Mouse (Mus musculus): ENCODE data around the gene 5730596B20Rik.

5730596B20Rik gene

DNA sequence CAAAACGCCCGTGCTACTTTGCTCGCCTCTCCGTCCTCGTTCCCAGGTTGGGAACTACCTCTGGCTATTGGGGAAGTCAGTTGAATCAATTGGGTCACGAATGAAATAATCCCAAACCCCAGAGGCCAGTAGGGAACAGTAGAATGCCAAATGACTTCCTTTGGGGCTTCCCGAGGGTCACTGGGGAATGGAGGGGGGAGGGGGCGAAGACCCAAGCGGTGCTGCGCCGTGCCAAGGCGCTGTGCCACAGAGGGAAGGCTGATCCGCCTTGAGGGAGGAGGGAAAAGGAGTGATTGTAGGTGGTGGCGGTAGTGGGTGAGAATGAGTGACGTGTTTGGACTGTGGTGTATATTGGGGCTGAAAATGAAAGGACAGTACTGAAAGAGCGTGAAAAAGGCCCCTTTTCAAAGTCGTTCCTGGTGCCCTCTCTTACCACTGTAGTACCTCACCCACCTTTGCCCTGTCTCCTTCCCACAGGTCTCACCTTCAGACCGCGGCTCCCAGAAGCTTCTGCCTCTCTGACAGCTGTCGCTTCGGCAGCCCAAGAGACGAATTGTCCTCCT, 35.3 kb downstream of the 5730596B20Rik start:
- no peak for DNase-seq (ENCODE audit: low spot score)

DNA sequence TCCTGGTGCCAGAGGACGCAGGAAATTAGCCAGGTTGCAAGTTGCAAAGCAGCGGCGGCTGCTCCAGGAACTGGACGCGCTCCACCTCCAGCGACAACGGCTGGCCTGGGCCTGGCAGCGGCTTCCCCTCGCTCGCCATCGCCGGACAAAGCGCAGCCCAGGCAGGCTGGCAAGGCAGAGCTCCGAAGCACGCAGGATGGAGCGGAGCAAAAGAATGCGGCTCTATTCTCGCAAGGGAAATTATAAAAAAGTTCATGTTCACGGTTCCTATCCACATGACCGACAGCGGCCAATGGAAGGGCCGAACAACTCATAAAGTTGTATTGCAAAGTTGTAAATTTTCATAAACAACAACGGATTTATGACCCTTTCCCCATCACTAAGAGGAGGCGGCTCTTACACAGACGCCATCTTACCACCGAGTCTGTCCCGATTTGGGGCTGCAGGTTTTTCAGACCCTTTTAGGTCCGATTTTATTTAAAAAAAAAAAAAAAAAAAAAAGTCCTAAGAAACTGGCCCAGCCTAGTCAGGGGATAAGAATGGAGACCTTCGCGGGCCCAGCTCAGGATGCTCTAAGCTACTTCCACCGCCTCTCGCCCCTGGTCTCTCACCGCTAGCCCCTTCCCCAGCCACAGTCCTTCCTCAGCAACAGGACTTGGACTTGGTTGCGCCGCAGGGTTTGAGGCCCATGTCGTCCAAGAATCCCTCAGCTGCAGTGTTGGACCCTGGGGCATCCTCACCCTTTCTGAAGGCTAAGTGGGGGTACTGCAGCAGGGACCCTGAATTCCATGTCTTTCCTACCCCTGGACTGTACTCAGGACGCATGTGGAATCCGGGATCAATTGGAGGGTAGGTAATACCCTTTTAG, 36.1 kb downstream of the 5730596B20Rik start, which contains the start of the genes Hoxa3 and Gm28308:
Gene Hoxa3, minus strand, starts transcription at position 218 of the 868 bp plus-strand sequence.
Gene Gm28308, minus strand, starts transcription at position 221 of the 868 bp plus-strand sequence.
- no peak for DNase-seq (ENCODE audit: low spot score)

DNA sequence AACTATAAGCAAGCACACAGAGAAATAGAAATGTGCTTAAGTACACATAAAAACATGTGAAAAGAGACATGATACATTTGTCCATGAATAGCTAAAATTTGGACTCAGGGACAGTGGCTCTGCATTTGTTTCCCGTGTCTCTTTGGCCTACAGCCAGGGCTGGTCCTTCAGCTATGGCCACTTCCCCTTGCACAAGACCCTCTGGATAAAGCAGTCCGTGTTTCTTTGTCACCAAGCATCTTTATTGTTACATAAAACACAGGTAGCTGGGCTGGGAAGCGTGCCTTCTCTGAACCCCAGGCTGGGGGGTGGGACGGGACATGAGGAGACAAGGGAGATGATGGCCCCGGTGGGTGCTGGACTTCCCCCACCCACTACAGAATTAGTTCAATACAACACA, 37.0 kb downstream of the 5730596B20Rik start:
- no peak for DNase-seq (ENCODE audit: low spot score)

DNA sequence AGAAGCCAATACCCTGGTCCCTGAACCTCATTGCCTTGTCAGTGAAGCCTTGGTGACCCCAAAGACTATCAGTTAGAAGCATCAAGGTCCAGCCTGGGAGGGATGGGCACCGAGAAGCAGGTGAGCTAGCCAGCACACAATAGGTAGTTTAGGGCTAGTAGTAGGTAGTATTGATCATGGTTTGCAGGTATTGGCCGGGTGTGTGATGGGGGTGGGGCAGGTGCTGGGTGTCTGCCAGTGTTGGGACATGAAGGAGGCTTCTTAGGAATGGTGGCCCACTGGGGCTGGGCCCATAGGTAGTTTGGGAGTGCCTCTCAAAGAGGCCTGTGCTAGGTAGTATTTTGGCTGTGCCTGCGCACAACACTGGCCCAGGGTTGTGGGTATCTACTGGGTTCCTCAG, 37.8 kb downstream of the 5730596B20Rik start:
- DNase-seq (ENCODE audit: low spot score), result no peak

DNA sequence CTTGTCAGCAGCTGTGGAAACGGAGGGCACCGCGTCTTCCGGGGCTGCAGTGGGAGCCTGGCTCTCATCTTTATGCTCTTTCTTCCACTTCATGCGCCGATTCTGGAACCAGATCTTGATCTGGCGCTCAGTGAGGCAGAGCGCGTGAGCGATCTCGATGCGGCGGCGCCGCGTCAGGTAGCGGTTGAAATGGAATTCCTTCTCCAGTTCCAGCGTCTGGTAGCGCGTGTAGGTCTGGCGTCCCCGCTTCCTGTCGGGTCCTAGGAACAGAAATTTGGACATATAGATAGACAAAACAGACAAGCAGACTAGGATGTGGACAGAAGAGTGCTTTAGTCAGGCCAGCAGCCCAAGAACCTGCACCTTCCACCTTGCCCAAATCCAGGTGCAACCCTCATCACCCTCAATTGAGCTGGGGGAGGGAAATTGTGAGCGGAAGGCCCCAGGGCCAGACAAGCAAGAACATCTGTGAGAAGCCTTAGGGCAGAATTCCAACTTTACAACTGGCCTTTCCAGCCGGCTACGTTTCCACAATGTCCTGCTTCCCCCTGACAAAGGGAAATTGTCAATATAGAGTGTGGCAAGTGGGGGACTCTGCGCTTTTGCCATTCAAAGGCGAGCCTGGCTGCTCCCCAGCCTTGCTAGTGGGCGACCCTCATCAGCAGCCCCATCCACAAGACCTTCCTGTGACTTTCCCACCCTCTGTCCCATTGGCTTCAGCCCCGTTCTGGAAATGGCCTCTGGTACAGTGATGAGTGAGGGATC, 38.7 kb downstream of the 5730596B20Rik start:
- no peak for DNase-seq (ENCODE audit: low spot score)

DNA sequence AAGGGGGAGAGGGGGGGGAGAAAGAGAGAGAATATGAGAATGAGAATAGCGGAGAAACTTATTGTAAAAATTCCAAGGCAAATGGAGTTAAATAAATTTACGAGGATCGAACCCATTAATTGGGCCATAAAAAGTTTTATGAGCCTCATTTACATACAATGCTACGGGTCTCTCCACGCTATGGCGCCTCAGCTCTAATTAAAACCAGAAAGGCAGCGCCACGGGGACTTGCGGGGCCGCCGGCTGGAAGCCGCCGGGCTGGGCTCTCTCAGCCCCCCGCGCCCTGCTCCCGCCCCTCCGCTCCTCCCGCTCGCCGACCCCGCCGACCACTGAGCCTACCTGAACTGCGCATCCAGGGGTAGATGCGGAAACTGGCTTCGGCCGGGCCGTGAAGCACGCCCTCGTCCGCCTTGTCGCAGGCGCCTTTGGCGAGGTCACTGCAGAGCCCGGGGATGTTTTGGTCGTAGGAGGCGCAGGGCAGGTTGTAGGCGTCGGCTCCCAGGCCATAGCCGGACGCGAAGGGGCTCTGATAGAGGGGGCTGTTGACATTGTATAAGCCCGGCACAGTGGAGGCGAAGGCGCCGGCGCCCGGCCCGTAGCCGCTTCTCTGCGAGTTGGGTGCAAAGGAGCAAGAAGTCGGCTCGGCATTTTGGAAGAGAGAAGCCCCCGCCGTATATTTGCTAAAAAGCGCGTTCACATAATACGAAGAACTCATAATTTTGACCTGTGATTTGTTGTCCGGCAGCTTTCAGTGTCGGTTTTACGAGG, 39.6 kb downstream of the 5730596B20Rik start:
- DNase-seq (ENCODE audit: low spot score), result peak; percentile 56

DNA sequence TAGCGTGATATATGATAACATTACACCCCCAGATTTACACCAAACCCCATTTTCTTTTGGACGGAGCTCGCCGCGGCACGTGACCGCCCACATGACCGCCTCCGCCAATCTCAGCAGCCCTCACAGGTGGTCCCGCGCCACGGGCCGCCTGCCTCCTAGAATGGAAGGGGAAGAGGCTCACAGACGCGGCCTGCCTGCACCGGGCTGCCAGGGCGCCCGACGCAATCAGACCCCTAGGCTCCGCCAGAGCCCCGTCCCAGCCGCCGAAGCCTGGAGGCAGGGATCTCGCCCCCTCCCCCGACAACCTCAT, 40.1 kb downstream of the 5730596B20Rik start:
- peak; percentile 92 for DNase-seq (ENCODE audit: low spot score)

DNA sequence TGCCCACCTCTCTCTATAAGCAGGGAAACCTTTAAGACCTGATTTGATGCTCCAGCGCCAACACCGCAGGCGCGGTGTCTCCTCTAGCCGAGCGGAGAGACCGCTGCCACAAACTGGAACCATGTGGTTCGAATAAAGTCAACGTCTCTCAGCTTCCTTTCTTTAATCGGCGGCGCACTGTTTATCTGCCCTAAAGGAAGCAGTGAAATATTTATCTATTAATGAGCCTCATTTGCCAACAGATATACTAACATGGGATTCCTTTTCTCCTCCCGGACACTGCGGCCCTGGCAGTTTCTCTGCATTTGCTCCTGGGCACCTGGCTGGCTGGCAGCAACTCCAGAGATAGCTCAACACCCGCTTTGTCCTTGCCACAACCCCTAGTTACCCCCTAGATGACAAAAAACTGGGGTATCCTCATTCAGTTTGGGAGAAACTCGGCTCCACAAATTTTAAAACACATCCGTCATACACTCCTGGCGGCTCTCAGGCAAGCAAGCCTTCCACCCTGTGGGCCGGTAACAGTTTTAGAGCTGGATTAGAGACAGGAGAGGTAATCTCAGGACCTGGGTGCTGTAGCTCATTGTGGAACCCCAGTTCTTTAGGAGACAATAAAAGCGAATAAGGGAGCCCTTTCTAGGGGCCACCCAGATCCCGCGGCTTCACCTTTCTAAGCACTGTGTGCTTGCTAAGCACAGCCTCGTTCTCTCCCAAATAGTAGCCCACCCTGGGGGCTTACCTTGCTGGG, 40.8 kb downstream of the 5730596B20Rik start:
- DNase-seq (ENCODE audit: low spot score), result no peak

DNA sequence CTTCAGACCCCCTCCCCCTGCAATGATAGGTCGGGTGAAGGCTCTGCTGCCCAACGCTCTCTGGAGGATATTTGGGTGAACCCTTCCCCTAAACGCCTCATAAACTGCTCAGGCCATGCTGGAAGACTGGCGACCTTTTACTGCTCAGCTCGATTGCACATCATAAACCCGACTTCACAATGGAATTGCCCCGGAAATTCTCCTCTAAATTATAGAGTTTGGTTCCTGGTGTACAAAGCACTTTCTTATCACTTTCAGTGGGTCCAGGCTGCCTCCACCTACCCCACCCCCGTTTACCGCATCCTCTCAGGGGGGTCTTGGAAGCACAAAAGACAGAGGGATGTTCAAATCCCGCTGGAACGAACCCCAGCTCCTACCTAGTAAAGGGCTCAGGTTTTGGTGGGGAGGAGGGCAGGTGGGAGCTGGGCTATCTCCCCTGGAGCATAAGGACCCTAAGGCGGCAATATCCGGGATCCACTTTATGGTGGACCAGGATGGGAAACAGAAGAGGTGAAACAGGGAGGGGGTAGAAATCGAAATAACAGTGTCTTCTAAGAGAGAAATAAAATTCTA, 41.4 kb downstream of the 5730596B20Rik start:
- DNase-seq (ENCODE audit: low spot score), result peak; percentile 49

DNA sequence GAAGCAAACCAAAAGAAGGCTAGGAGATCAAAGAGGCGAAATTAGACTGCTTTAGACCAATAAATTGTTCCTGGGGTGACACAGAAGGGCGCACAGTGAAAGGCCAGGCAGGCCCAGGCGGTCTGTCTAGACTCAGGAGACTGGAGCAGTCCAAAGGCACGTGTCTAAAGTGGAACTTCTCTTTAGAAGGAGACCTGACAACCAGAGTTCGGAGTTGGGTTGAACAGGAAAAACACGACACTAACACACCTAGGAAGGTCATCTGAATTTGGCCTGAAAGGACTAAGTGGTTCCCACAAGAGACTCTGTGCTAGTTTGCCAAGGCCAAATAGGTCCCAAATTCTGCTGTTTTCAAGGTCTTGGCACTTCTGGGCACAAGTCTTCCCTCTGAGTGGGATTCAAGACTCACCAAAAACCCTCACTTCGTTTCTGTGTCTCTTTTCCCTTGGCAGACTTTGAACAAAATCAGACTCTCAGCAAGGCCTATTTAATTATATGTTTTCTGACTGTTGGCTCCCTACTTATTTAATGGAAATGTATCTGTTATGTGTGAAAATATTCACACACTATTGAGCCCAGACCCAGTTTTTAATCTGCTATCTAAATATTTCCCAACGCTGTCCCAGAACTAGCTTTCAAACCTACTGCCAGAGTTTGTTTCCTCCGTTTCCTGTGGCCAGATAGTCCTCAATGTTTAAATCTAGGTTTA, 42.1 kb downstream of the 5730596B20Rik start:
- peak; percentile 64 for DNase-seq (ENCODE audit: low spot score)

DNA sequence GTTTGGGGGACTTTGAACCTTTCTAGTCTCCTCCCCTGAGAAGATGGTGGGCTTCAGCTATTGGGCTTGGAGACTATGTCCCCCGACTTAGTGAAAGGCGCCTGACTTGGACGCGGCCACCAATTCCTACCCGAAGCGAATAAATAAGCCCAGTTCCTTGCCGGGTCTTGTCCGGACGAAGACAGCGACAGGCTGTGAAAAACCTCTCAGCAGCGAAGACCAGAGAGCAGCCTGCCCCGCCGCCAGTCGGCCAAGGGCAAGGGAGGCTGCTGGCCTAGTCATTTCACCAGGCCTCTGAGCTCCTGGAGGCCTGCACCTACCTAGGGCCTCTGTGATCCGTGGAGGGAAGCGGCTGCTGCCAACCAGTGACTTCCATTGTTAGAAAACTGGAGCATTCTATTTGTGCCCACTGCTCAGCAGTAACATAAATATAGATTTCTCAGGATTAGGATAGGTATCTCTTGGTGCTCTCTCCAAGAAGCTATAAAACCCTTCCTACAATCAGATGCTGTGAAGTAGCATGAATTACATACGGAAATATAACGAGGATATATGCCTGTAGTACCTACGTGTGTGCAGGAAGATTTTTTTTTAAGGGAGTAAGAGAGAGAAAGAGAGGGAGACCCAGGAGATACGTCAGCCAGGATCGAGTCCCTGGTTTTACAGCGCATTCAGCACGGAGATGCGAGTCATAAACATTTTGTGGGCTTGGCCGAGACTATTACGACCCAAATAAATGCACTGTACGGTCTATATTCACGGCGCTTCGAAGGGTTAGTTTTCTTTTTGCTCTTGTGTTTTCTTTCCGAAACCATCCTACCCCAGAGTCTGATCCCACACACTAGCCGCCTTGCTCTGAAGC, 42.9 kb downstream of the 5730596B20Rik start:
- peak; percentile 48 for DNase-seq (ENCODE audit: low spot score)

DNA sequence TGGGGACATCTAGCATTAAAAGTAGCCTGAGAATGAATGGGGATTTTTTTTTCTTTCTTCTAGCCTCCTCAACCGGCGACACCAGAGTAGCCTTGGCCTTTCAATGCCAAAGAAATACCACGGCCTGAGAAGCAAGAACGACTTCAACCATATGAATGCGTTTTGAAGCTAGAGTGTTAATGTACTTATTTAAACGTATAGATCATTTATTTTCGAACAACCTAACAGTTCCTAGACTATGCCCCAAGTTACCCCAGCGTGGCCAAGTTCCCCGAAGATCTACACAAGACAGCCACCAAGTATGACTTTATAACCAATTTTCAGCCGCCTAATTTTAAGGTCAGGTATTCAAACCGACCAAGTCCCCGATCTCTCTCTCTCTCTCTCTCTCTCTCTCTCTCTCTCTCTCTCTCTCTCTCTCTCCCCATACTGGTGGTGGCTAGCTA, 43.6 kb downstream of the 5730596B20Rik start:
- DNase-seq (ENCODE audit: low spot score), result no peak

DNA sequence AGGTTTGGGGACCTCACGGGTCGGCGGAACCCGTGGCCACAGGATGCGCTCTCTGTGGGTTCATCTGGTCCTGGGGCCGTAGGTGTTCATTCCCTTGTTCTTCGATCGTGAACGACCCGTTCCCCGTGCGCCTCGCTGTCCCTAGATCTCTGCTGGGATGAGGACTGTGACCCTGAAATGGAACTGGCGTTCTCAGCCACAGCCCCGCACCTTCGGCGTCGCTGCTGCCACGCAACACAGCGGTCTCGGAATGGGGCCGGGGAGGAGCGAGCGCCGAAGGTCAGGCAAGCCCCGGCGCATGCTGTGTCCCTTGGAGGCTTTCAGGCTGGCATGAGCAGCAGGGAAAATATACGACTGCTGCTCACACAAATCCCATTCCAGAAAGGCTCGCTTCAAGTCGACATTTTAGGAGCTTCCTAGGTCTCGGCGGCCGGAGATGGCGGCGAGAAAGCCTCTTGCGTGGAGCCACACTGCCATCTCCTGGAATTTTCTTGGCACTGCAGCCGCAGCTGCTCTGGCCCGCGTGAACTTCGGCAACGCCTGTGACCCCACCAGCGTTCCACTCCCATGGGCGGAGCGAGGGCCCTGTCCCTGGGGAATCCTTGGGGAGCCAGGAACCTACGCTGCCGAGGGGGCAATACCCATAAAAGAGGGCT, 44.2 kb downstream of the 5730596B20Rik start, which contains the start of gene Hoxa7:
Gene Hoxa7, minus strand, starts transcription at position 518 of the 656 bp plus-strand sequence.
- peak; percentile 93 for DNase-seq (ENCODE audit: low spot score)

DNA sequence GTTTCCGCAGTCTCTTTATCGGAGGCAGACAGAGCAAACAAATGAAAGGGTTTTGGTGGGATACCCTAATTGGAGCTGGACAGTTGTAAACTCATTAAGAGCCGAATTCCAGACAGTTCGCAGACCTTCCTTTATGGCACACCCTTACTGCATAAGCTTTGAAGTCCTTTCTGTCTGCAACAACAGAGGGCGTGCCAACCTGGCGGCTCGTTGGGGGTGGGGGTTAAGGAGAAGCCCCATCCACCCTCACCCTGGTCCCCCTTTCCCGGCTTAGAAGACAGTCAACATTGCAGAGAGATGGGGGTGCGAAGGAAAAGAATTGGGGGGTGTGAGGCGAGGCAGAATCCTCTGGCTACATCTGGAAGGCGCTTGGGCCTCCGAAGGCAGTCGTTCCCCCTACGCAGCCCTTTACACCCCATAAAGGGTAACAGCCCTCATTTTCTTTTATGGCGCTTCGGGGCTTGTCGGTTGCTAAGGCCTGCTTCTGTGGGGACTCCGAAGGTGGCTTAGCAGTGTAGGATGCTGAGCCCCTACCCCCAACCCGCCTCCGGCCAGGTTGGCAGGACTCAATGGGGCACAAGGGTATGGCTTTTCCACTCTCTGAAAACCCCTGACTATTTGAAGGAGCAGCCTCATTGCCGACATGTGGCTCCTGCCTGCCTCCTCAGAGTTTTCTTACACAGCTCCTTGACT, 44.8 kb downstream of the 5730596B20Rik start:
- no peak for DNase-seq (ENCODE audit: low spot score)

DNA sequence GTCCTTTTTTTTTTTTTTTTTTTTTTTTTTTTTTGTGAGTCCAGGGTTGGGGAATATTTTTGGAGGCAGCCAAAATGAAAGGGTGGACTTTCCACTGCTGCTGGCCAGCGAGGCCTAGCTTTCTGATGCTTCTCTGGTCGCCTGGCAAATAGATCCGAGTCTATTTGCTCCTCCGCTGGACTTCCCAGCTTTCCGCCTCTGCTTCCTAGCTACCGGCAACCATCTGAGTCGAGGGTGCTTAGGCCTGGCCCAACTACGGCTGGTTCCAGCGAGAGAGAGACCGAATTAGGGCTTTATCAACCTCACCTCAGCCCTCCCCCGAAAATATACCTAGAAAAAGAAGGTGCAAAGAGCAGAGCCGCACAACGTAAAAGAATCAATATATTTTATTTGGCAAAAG, 45.4 kb downstream of the 5730596B20Rik start:
- no peak for DNase-seq (ENCODE audit: low spot score)

DNA sequence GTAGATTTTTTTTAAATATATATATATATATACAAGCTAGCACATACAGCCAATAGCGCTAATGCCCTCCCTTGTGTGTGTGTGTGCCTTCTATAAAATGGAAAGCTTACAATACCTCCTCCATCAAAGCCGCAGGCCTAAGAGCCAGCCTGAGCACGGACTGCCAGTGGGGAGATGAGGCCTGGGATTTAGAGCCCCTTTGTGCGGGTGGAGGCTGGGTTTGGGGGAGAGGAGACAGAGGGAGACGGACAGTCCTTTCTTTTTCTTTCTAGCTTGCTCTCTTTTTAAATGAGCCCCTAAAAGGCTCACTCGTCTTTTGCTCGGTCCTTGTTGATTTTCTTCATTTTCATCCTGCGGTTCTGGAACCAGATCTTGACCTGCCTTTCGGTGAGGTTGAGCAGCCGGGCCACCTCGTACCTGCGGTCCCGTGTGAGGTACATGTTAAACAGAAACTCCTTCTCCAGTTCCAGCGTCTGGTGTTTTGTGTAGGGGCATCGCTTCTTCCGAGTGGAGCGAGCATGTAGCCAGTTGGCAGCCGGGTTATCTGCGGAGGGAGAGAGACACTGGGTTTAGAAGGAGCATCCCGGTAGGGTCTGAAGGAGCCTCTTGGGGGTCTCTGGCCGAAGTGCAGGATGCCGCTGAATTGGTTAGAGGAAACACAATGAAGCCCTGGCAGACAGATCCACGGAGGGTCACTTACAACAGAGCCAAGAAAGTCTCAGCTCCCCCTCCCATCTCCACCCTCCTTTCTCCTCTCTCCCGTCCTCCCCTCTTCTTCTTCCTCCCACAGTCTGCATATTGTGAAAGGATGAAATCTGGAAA, 46.9 kb downstream of the 5730596B20Rik start:
- no peak for DNase-seq (ENCODE audit: low spot score)

Data from embryo, embryonic 10 days (tissue).